Mouse (Mus musculus): Measurements from ENCODE around the gene Fgf9. TPM values are rescaled to one million over a fixed set of nuclear protein-coding genes. Genes with fewer than 3 reads are reported as not detected.
A peak's percentile ranks its signal among the peaks of the same experiment; 100 is the strongest.

Gene Fgf9
- polyA plus RNA-seq, 1 experiment: 20.5 TPM

- DNase-seq (ENCODE audit: extremely low spot score in 1 of 2, low spot score in 1 of 2): no peak
Observed at GRCm38 (mm10) chr14:58087326-58087725, 17.0 kb downstream of the Fgf9 start.

- DNase-seq (ENCODE audit: extremely low spot score in 1 of 2, low spot score in 1 of 2): peak in 1 of 2 experiments; percentile 34
Observed at GRCm38 (mm10) chr14:58089486-58089885, 19.1 kb downstream of the Fgf9 start.

GRCm38 (mm10) chr14:58091321-58091720 is 21.0 kb downstream of the Fgf9 start:
- DNase-seq (ENCODE audit: extremely low spot score in 1 of 2, low spot score in 1 of 2): no peak

- no peak for DNase-seq (ENCODE audit: extremely low spot score in 1 of 2, low spot score in 1 of 2)
Observed at GRCm38 (mm10) chr14:58099599-58099998, 29.3 kb downstream of the Fgf9 start.

- DNase-seq (ENCODE audit: extremely low spot score in 1 of 2, low spot score in 1 of 2): no peak
Observed at GRCm38 (mm10) chr14:58101298-58101697, 31.0 kb downstream of the Fgf9 start.

- no peak for DNase-seq (ENCODE audit: extremely low spot score in 1 of 2, low spot score in 1 of 2)
Observed at GRCm38 (mm10) chr14:58104266-58104665, 33.9 kb downstream of the Fgf9 start.

- DNase-seq (ENCODE audit: extremely low spot score in 1 of 2, low spot score in 1 of 2): no peak
Observed at GRCm38 (mm10) chr14:58105596-58105995, 35.2 kb downstream of the Fgf9 start.

GRCm38 (mm10) chr14:58109601-58110000 is 39.3 kb downstream of the Fgf9 start:
- no peak for DNase-seq (ENCODE audit: extremely low spot score in 1 of 2, low spot score in 1 of 2)

- no peak for DNase-seq (ENCODE audit: extremely low spot score in 1 of 2, low spot score in 1 of 2)
Observed at GRCm38 (mm10) chr14:58111562-58111961, 41.2 kb downstream of the Fgf9 start.

GRCm38 (mm10) chr14:58112341-58112740 is 42.0 kb downstream of the Fgf9 start:
- DNase-seq (ENCODE audit: extremely low spot score in 1 of 2, low spot score in 1 of 2): no peak

- no peak for DNase-seq (ENCODE audit: extremely low spot score in 1 of 2, low spot score in 1 of 2)
Observed at GRCm38 (mm10) chr14:58113180-58113579, 42.8 kb downstream of the Fgf9 start.

GRCm38 (mm10) chr14:58114146-58114545 is 43.8 kb downstream of the Fgf9 start:
- DNase-seq (ENCODE audit: extremely low spot score in 1 of 2, low spot score in 1 of 2): no peak

- DNase-seq (ENCODE audit: extremely low spot score in 1 of 2, low spot score in 1 of 2): no peak
Observed at GRCm38 (mm10) chr14:58124625-58125024, 54.3 kb downstream of the Fgf9 start.

- no peak for DNase-seq (ENCODE audit: extremely low spot score in 1 of 2, low spot score in 1 of 2)
Observed at GRCm38 (mm10) chr14:58126508-58126907, 56.2 kb downstream of the Fgf9 start.

- no peak for DNase-seq (ENCODE audit: extremely low spot score in 1 of 2, low spot score in 1 of 2)
Observed at GRCm38 (mm10) chr14:58139506-58140055, 69.2 kb downstream of the Fgf9 start.

- DNase-seq (ENCODE audit: extremely low spot score in 1 of 2, low spot score in 1 of 2): peak in 1 of 2 experiments; percentile 10
Observed at GRCm38 (mm10) chr14:58149637-58150470, 79.5 kb downstream of the Fgf9 start.

- no peak for DNase-seq (ENCODE audit: extremely low spot score in 1 of 2, low spot score in 1 of 2)
Observed at GRCm38 (mm10) chr14:58150471-58150855, 80.1 kb downstream of the Fgf9 start.

GRCm38 (mm10) chr14:58152110-58152509 is 81.8 kb downstream of the Fgf9 start:
- DNase-seq (ENCODE audit: extremely low spot score in 1 of 2, low spot score in 1 of 2): no peak

GRCm38 (mm10) chr14:58153470-58154416 is 83.4 kb downstream of the Fgf9 start:
- peak in 1 of 2 experiments; percentile 15 for DNase-seq (ENCODE audit: extremely low spot score in 1 of 2, low spot score in 1 of 2)

GRCm38 (mm10) chr14:58160624-58161023 is 90.3 kb downstream of the Fgf9 start:
- no peak for DNase-seq (ENCODE audit: extremely low spot score in 1 of 2, low spot score in 1 of 2)
